Mouse (Mus musculus): Measurements from ENCODE around the gene Pex3. TPM values are rescaled to one million over a fixed set of nuclear protein-coding genes. Genes with fewer than 3 reads are reported as not detected.

Gene Pex3
- polyA plus RNA-seq, 1 experiment from 2014 or later, result 27.8 TPM

DNA sequence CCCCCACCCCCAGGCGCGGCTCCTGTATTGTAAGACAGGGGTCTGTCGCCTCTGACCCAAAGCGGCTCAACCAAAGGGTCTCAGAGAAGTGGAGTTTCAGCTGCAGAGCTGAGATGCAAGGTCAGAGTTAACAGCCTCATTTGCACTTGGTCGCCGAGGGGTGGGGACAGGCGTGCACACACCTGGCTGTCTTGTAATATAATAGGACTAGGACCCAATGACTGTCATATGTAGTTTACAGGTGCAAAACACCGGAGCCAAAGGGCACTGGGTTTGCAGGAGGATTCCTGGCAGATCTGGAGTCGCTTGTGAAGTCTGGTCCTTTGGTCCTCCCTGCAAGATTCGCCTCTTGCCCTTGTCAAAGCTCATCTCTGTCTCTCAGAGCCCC lies 78.4 kb downstream of the Pex3 start:
- H3K4me3 ChIP-seq, result peak overlapping the region; percentile 73
- H3K9me3 ChIP-seq, result no peaks in the 10 kb centered on the region
- H3K4me2 ChIP-seq, result peak overlapping the region; percentile 100
- ATAC-seq (replicated peaks), result no peak; the same call in 1 of the 2 replicates
- H3K4me1 ChIP-seq, result peaks cover 13% of the 10 kb centered on the region; the same call in 1 of the 2 replicates
- peak overlapping the region; percentile 58 for H3K9ac ChIP-seq
- 5% methylated on average over 10 of the region's 10 CpGs for WGBS
- H3K36me3 ChIP-seq (replicated peaks), result no peaks in the 10 kb centered on the region
- H3K27me3 ChIP-seq (replicated peaks), result peaks cover 24% of the 10 kb centered on the region
- H3K27ac ChIP-seq, result no peak overlapping the region

Other genes starting within 250 kb of the Pex3 start
- gene Phactr2, start 78.7 kb downstream of the Pex3 start, polyA plus RNA-seq (2015; fragmentation: Nextera tagmentation; extraction: Ambion mirVana), result 7.5 and 8.2 TPM in 2 replicates
- gene Fuca2, start 53.6 kb downstream of the Pex3 start, polyA plus RNA-seq (2015; fragmentation: Nextera tagmentation; extraction: Ambion mirVana), result 39.7 and 39.9 TPM in 2 replicates
- gene Adat2, start 248 bp downstream of the Pex3 start, polyA plus RNA-seq (2015; fragmentation: Nextera tagmentation; extraction: Ambion mirVana), result 1.5 and 2.0 TPM in 2 replicates